Mouse (Mus musculus): ENCODE data around the gene H13.

The H13 gene

GRCm38 (mm10) chr2:152700725-152701124 lies 31.5 kb downstream of the H13 start:
- no peak for DNase-seq (ENCODE audit: low spot score in 2 of 2)

DNA sequence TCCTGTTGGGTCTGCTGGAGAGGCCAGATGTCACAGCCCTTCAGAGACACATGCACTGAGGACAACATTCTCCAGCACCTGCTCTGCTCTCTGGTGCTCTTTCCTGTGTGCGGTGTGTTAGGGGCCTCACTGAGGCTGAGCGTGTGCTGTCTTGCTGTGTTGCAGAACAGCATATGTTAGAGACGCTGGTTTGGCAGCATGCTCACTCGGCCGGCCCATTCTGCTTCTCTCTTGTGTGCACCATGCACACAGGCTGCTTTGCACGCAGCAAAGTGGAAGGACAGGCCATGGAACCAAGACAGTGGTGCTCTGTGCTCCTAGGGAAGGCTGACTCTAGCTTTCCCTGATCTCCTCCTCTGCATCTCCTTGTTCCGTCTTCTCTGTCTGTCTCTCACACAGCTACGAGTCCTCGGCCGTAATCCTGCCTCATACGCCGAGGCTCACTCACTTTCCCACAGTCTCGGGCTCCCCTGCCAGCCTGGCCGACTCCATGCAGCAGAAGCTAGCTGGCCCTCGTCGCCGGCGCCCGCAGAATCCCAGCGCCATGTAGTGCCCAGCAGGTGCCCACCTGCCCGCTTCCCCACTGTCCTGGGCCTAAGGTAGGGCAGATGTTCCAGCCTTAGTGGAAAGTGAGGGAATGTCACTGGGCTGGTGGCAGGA lies 34.5 kb downstream of the H13 start:
- no peak for DNase-seq (ENCODE audit: low spot score in 2 of 2)

GRCm38 (mm10) chr2:152704256-152704605 lies 35.0 kb downstream of the H13 start:
- no peak for DNase-seq (ENCODE audit: low spot score in 2 of 2)

GRCm38 (mm10) chr2:152704811-152705370 lies 35.6 kb downstream of the H13 start:
- no peak for DNase-seq (ENCODE audit: low spot score in 2 of 2)

DNA sequence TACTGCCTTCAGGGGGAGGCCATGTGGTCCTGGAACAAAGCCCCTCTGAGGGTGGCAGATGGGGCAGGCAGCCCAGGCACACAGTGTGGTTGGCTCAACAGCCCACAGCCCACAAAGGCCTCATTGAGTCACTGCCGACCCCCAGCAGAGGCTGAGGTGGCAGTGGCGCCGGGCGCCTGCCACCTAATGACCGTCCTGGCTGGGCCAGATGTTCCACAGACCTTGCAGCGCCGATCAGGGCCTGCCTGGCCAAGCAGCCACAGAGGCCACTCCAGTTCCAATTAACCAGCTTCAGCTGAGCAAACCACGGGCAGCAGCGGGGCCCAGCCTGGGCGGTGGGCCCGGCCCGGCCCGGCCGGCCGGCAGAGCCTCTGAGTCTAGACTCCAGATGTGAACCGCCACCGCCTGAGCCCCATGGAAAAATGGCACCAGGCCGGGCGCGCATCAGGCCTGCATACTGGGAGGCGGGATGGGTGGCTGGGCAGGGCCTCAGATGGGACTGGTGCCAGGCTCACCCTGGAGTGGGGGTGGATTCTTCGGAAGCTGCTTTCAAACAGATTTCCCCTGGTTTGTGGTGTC lies 36.8 kb downstream of the H13 start:
- peak in 1 of 2 experiments; percentile 40 for DNase-seq (ENCODE audit: low spot score in 2 of 2)

GRCm38 (mm10) chr2:152707186-152707585 lies 37.9 kb downstream of the H13 start:
- no peak for DNase-seq (ENCODE audit: low spot score in 2 of 2)

DNA sequence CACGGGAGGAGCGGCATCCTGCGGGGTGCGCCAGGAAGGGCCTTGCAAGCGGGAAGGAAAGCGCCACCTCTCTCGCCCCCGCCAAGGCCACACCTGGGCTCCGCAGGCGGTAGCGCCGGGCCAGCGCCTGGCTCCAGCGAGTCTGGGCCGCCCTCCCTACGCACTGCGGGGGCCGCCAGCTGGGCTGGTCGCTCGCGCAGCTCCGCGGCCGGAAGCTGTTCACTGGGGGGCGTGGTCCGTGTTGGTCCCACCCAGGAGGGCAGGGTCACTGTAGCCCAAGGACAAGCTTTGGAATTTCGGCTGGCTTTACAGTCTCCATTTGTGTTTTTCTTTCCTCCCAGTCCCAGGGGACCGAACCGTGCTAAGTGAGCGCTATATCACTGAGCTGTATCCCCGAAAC lies 38.4 kb downstream of the H13 start:
- DNase-seq (ENCODE audit: low spot score in 2 of 2): peak; percentile 67 to 69

DNA sequence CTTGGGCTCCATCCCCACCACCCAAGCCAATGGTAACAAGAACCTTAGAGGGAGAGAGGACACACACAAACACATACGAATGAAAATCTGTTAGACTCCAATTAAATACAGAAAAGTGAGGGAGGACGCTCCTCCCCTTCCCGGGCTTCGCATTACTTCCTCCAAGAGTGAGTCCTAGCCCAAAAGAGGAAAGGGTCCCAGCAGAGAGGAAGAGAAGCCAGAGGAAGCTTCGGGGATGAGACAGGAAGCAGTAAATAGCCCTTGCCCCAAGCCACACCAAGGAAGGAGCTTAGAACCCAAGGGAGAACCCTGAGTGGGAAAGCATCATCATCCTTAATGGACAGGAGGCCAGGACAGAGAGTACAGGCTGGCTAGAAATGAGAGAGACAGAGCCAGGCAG lies 39.8 kb downstream of the H13 start:
- no peak for DNase-seq (ENCODE audit: low spot score in 2 of 2)

DNA sequence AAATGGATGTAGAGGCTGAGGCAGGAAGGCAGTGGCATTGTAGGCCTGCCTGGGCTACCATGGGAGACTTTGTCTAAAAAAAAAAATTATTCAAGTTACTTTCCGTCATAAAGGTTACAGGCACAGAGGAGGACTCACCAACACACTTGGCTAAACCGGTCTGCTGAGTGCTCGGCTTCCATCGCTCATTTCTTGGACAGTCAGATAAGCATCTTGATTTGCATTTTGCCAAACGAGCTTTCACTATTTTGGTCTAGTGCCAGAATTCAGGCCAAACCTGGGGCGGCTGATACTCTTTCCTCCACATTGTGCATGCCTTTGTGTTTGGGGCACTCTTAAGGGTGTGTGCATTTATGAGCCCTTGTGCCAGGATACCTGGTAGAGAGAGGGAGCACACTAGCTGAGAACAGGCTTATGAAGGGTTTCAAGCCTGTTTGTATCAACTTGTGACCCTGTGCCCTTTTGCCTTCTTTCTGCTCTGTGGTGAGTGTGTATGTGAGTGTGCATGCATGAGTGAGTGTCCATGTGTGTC lies 47.0 kb downstream of the H13 start:
- no peak for DNase-seq (ENCODE audit: low spot score in 2 of 2)

DNA sequence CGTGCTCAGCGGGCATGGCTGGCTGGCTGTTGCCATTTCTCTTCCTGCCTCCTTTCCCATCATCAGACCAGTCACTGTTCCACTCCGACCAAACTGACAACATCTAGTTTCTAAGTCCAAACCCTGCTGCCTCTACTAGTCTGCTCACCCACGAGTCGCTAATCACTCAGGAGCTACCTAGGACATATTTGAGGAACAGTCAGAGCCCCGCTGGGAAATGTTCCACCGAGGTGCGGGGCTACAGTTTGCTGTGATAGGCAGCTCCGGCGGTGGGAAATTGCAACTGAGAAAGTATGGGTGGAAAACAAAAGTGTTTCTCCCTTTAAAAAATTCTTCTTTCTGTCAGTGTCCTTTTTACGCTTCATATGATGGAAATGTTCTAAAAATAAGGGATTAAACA lies 48.4 kb downstream of the H13 start:
- no peak for DNase-seq (ENCODE audit: low spot score in 2 of 2)

- no peak for DNase-seq (ENCODE audit: low spot score in 2 of 2)
These were observed 48.8 kb downstream of the H13 start for GRCm38 (mm10) chr2:152718076-152718475.

GRCm38 (mm10) chr2:152723651-152724331 lies 54.5 kb downstream of the H13 start:
- DNase-seq (ENCODE audit: low spot score in 2 of 2): no peak

- no peak for DNase-seq (ENCODE audit: low spot score in 2 of 2)
These were observed 55.1 kb downstream of the H13 start for GRCm38 (mm10) chr2:152724332-152724723.

DNA sequence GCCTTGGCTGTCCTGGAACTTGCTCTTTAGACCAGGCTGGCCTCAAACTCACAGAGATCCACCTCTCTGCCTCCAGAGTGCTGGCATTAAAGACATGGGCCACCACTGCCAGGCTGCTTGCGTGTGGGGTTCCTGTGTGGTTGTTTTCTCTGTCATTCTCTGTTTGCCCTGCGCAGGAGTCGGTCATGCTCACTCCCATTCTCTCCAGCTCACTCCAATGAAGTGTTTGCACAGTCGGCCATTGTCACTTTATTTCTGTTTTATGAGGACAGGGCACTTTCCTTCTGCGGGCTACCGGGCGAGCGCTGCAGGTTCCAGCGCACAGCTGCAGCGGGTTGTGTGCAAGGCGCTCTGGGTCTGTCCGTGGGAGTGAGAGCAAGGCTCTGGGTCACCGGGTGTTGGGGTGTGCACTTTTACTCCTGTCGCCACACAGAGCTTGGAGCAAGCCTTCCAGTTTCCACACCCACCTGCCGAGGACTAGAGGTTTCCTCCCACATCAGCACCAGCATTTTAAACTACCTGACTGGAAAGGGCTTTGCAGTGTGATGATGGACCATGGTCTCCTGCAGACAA lies 56.0 kb downstream of the H13 start:
- DNase-seq (ENCODE audit: low spot score in 2 of 2): no peak

DNA sequence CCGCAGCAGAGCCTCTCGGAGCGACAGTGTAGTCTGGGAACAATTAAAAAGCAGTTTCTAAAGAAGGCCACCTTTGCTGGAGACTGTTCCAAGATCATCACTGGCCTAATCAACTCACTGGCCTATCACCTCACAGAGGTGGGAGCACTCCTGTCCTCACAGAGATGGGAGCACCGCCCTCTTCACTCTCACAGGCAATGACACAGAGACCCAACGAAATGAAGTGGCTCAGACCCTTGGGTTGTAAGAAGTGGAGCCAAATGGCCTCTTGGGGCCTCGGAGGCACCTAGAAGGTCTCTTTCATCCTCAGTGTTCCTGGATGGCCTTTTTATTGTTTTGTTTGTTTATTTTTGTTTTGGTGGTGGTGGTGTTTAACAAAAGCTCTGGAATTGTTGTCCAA lies 57.0 kb downstream of the H13 start:
- DNase-seq (ENCODE audit: low spot score in 2 of 2): no peak

- no peak for DNase-seq (ENCODE audit: low spot score in 2 of 2)
These were observed 57.6 kb downstream of the H13 start for GRCm38 (mm10) chr2:152726751-152727335.

DNA sequence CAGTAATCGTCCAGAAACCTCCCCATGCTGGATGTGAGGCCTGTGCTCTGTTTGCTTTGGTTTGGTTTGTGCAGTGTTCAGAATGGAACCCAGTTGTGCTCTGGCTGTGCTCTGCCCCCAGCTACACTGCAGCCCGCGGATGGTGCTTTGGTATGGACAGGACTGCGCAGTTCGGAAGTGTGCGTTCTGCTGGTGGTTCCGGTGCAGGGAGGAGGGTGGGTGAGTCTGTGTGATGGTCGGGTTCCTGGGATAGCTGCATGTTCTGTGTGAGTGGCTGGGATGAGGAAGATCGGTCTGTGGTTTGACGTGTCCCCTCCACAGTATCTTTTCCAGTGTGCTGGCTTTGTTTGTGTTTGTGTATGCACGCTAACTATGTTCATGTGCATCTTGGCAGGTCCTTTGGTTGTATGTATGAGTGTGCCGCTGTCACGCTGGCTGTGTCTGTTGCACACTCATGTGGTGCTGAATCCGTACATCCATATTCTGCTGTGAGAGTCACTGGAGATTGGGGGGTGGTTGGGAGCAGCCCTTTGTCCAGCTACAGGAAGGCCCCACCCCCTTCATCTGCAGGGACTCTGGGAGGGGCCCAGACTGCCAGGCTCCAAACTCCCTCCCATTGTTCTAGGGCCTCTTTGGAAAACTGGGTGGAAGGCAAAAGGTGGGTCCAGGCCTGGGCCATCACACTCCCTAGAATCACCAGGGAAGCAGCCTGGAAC lies 58.7 kb downstream of the H13 start:
- no peak for DNase-seq (ENCODE audit: low spot score in 2 of 2)

DNA sequence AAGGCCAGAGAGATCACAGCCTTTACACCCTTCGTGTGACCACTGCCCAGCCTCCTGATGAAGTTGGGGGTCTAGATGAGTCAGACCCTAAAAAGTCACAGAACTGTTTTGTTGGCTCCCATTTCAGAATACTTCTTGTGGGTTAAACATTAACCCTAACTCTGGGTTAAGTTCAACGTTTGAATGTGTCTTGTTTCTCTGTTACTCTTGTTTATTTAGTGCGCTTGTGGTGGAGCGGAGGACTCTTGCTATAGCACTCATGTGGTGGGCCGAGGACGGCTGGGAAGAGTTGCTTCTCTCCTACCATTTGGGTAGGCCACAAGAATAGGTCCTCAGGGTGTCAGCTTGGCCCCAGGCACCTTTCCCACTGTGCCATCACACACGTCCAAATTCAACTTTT lies 59.3 kb downstream of the H13 start:
- no peak for DNase-seq (ENCODE audit: low spot score in 2 of 2)

GRCm38 (mm10) chr2:152729013-152729635 lies 59.9 kb downstream of the H13 start:
- no peak for DNase-seq (ENCODE audit: low spot score in 2 of 2)

GRCm38 (mm10) chr2:152729636-152730020 lies 60.4 kb downstream of the H13 start:
- no peak for DNase-seq (ENCODE audit: low spot score in 2 of 2)

- DNase-seq (ENCODE audit: low spot score in 2 of 2): no peak
These were observed 63.9 kb downstream of the H13 start for GRCm38 (mm10) chr2:152733201-152733600.

Data from right cerebral cortex, postnatal 36 days (tissue).